Mouse (Mus musculus) heart, adult 2 months (tissue): ENCODE measurements around the gene Fam20b. TPM values are rescaled to one million over a fixed set of nuclear protein-coding genes. Genes with fewer than 3 reads are reported as not detected.

Experiments
- DNase-seq, 2 experiments: peaks; one replicate each; pipeline ENCODE4 v3.0.0; 2021
- H3K27ac ChIP-seq: fragments of 200-600 bp; 2 replicates; pipeline ENCODE4 v1.8.1; 2022
- H3K27me3 ChIP-seq: fragments of 200-500 bp; 2 replicates; pipeline ENCODE4 v1.6.1; 2012; ENCODE audit warnings: mild to moderate bottlenecking, low read length, inconsistent platforms, mixed read lengths; ENCODE audit not compliant: control insufficient read depth, insufficient read depth
- H3K36me3 ChIP-seq: fragments of 200-500 bp; 2 replicates; pipeline ENCODE4 v1.6.1; 2012; ENCODE audit warnings: low read length, inconsistent platforms; ENCODE audit not compliant: control insufficient read depth, insufficient read depth
- H3K4me1 ChIP-seq: fragments of 200-500 bp; 2 replicates; pipeline ENCODE4 v1.6.1; 2011; ENCODE audit warnings: low read length; ENCODE audit not compliant: control insufficient read depth, insufficient read depth
- H3K4me3 ChIP-seq: fragments of 200-600 bp; 2 replicates; pipeline ENCODE4 v1.8.1; 2022
- H3K79me2 ChIP-seq: fragments of 200-500 bp; replicated peaks from 2 replicates; pipeline ENCODE4 v1.6.1; 2012; ENCODE audit warnings: mild to moderate bottlenecking, inconsistent platforms, low read length, moderate library complexity, mixed read lengths; ENCODE audit not compliant: control insufficient read depth, insufficient read depth
- H3K9ac ChIP-seq: fragments of 200-500 bp; 2 replicates; pipeline ENCODE4 v1.6.1; 2012; ENCODE audit warnings: low read depth, mild to moderate bottlenecking, control low read depth, inconsistent platforms, low read length, mixed read lengths
- CTCF ChIP-seq: fragments of 200-600 bp; IDR thresholded peaks from 2 replicates; pipeline ENCODE4 v1.8.1; 2022; ENCODE audit warnings: antibody characterized with exemption, mild to moderate bottlenecking, moderate library complexity
- EP300 ChIP-seq: fragments of 200-500 bp; IDR thresholded peaks from 2 replicates; pipeline ENCODE4 v1.6.1; 2011; ENCODE audit warnings: low read depth, low read length, control low read depth; ENCODE audit not compliant: insufficient read depth
- POLR2A ChIP-seq: fragments of 200-500 bp; IDR thresholded peaks from 2 replicates; pipeline ENCODE4 v1.6.1; 2011; ENCODE audit warnings: mild to moderate bottlenecking, low read depth, low read length, control low read depth; ENCODE audit not compliant: insufficient read depth
- WGBS: fragments of 180-500 bp; shearing (Covaris S2); methylation state at CpG from one replicate; pipeline ENCODE4 v1.1.7; 2018; 5-methylcytosine and 5-hydroxymethylcytosine counted together
- intact Hi-C: fragments of 180-260 bp; cut with DNase I; formaldehyde crosslinking; loops from one replicate; pipeline ENCODE4 v1.15.1; 2025
- polyA plus RNA-seq: library from polyadenylated mRNA; depleted of rRNA; stranded (reverse); fragments of >200 nt; gene quantifications from 2 replicates; pipeline ENCODE4 v1.2.3, GENCODE M21; 2012
- total RNA-seq, 2 experiments: library from RNA; stranded (reverse); gene quantifications; 2 replicates each; pipeline ENCODE4 v1.2.3; 2021

Gene Fam20b
- total and polyA plus RNA-seq, 3 experiments = 24.6 to 62.8 (median 53.5) TPM

DNA sequence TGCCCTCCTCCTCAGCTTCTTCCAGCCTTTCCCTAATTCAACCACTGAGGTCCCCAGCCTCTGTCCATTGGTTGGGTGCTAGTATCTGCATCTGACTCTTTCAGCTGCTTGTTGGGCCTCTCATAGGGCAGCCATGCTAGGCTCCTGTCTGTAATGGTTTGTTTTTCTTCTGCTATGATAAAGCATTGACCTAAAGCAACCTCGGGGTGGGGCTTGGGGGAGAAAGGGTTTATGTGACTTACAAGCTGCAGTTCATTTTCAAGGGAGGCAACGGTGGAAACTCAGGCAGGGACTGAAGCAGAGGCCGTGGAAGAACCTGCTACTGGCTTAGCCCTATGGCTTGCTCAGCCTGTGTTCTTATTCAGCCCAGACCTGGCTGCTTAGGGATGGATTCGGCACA lies 31.4 kb upstream of the Fam20b start:
- intact Hi-C loops = no loop called here
- no peak for DNase-seq
- no peak overlapping the region for H3K27ac ChIP-seq
- H3K9ac ChIP-seq = no peak overlapping the region
- no peak overlapping the region for H3K4me3 ChIP-seq
- no peaks in the 10 kb centered on the region for H3K27me3 ChIP-seq
- no peak for TF ChIP-seq EP300
- TF ChIP-seq POLR2A = no peak
- TF ChIP-seq CTCF = no peak
- peaks cover 8% of the 10 kb centered on the region for H3K4me1 ChIP-seq
- H3K36me3 ChIP-seq = no peaks in the 10 kb centered on the region
- 60% methylated on average over 4 of the region's 4 CpGs for WGBS
- H3K79me2 ChIP-seq = no peaks in the 10 kb centered on the region

- Histone ChIP-seq H3K79me2 (no peaks in the 10 kb centered on the region), H3K4me3 (no peak overlapping the region), H3K27me3 (no peaks in the 10 kb centered on the region), H3K27ac (no peak overlapping the region), H3K4me1 (peaks cover 1% of the 10 kb centered on the region), H3K9ac (no peak overlapping the region), H3K36me3 (no peaks in the 10 kb centered on the region)
- TF ChIP-seq POLR2A (no peak), EP300 (no peak), CTCF (no peak)
- DNase-seq = no peak
- intact Hi-C loops = no loop called here
These were observed 30.2 kb upstream of the Fam20b start for GRCm38 (mm10) chr1:156749136-156749535.

DNA sequence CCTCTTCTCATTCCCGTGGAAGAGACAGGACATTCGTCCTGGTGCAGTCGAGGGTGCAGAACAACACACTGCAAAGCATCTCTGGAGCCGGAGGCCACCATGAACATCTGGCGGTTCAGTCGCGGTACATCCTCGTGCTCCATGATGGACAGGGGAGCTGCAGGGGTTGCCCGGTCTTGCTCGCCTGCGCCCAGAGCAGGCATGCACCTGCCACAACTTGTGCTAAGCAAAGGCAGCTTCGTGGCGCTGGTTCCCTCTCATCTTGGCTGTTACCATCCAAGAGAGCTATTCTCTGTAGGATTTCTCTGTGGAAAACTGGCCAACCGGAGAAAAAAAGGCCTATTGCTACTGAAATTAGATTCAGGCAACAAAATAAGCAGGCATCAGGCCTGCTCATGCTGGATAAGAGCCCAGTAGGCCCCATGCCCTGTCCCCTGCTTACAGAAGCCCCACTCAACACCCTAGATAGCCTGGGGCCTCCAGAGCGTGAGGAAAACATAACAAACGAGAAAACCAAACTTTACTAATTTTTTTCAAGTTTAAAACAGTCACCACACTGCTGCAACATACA lies 29.6 kb upstream of the Fam20b start:
- H3K79me2 ChIP-seq = no peaks in the 10 kb centered on the region
- no peak for TF ChIP-seq CTCF
- no peak for TF ChIP-seq POLR2A
- no peak for TF ChIP-seq EP300
- 76% methylated on average over 16 of the region's 16 CpGs for WGBS
- H3K27me3 ChIP-seq = no peaks in the 10 kb centered on the region
- H3K4me1 ChIP-seq = peaks cover 1% of the 10 kb centered on the region
- no peaks in the 10 kb centered on the region for H3K36me3 ChIP-seq
- intact Hi-C loops = no loop called here
- no peak overlapping the region for H3K4me3 ChIP-seq
- H3K27ac ChIP-seq = no peak overlapping the region
- DNase-seq = no peak
- H3K9ac ChIP-seq = no peak overlapping the region

DNA sequence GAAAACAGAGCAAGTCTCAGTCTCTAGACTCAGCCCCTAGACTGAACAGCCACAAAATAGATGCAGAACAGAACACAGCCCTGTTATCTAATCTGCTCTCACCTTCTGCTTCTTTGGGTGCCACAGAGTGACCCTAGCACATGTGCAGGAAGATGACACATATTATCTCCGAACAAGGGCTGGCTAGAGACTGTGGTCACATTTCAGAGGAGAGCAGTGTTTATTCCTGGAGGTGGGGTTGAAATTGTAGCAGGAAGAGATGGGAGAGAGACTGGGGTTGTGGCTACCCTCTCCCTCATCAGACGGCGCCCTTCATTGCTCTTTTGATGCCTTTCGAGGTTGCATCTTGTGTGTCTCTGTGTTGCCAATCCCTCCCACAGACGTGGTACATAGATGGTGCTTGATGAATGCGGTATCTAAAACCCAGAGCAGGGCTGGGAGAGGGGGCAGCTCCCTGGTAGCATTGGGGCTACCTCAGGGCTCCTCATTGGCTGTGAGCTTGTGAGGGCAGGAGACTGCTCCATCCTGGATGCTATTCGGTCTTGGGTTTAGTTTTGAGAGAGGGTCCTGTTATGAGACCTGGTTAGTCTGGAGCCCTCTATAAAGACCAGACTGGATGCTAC lies 26.4 kb upstream of the Fam20b start:
- Histone ChIP-seq H3K9ac (no peak overlapping the region), H3K27me3 (no peaks in the 10 kb centered on the region), H3K79me2 (no peaks in the 10 kb centered on the region), H3K27ac (no peak overlapping the region), H3K36me3 (no peaks in the 10 kb centered on the region), H3K4me1 (peaks cover 3% of the 10 kb centered on the region), H3K4me3 (no peak overlapping the region)
- 59% methylated on average over 7 of the region's 7 CpGs for WGBS
- intact Hi-C loops = no loop called here
- TF ChIP-seq EP300 (no peak), POLR2A (no peak), CTCF (no peak)
- no peak for DNase-seq

GRCm38 (mm10) chr1:156741482-156742411 lies 22.9 kb upstream of the Fam20b start:
- H3K4me1 ChIP-seq = peaks cover 3% of the 10 kb centered on the region
- intact Hi-C loops = loop anchor here (1.0 to 5.0 kb wide), 3 partner anchors 145 to 336 kb away; no protein-coding TSS in a partner anchor
- peak; percentile 60 to 76 for DNase-seq
- no peaks in the 10 kb centered on the region for H3K79me2 ChIP-seq
- peak overlapping the region; percentile 3; the same call in 1 of the 2 replicates for H3K27ac ChIP-seq
- no peak overlapping the region for H3K4me3 ChIP-seq
- no peaks in the 10 kb centered on the region for H3K27me3 ChIP-seq
- H3K9ac ChIP-seq = no peak overlapping the region
- H3K36me3 ChIP-seq = no peaks in the 10 kb centered on the region
- WGBS = 45% methylated on average over 11 of the region's 11 CpGs
- no peak for TF ChIP-seq POLR2A
- peak; percentile 62; the same call in 1 of the 2 replicates for TF ChIP-seq EP300
